ENCODE assay signal across 8 mouse cellular contexts in genomic region chr3:144569401-144569971, GRCm38 (mm10). TPM values are rescaled to one million over a fixed set of nuclear protein-coding genes. Genes with fewer than 3 reads are reported as not detected.
DNase-seq lines count a peak whose midpoint lies in the region; ATAC-seq and TF ChIP-seq lines count a peak whose summit lies in the region.

No protein-coding gene starts in this region.

- ATAC-seq in Patski = peak; percentile 59
- peak; percentile 31 for ATAC-seq in forebrain, embryonic 13.5 days
- peak; percentile 13; the same call in 1 of the 2 replicates for ATAC-seq in hindbrain, embryonic 15.5 days (ENCODE audit: low FRiP score, low read depth)
- peak; percentile 40; the same call in 1 of the 2 replicates for ATAC-seq in midbrain, embryonic 13.5 days

- in situ Hi-C loops in Patski (cut with MboI; ENCODE audit: low pct_unique_long_range_greater_than_20kb) = no loop called here

- H3K4me3 ChIP-seq in forebrain, embryonic 13.5 days = peak overlapping the region; percentile 92
- H3K4me3 ChIP-seq in hindbrain, embryonic 15.5 days = peak overlapping the region; percentile 81
- peak overlapping the region; percentile 85 for H3K4me3 ChIP-seq in midbrain, embryonic 13.5 days (replicated peaks)

- H3K9me3 ChIP-seq in forebrain, embryonic 13.5 days (replicated peaks) = no peaks in the 10 kb centered on the region
- H3K9me3 ChIP-seq in hindbrain, embryonic 15.5 days = no peaks in the 10 kb centered on the region
- no peaks in the 10 kb centered on the region for H3K9me3 ChIP-seq in midbrain, embryonic 13.5 days

- CTCF ChIA-PET in Patski (lab: Charles Lee) = interaction anchor here (0.9 to 7.2 kb wide), 4 partner anchors 16 to 63 kb away, joined by 3 to 74 read pairs (median 7); no protein-coding TSS in a partner anchor

- H3K4me2 ChIP-seq in forebrain, embryonic 13.5 days = peak overlapping the region; percentile 86
- peak overlapping the region; percentile 68 for H3K4me2 ChIP-seq in hindbrain, embryonic 15.5 days
- peak overlapping the region; percentile 90 for H3K4me2 ChIP-seq in midbrain, embryonic 13.5 days (replicated peaks)

- H3K4me1 ChIP-seq in forebrain, embryonic 13.5 days = peaks cover 56% of the 10 kb centered on the region
- H3K4me1 ChIP-seq in hindbrain, embryonic 15.5 days (replicated peaks) = peaks cover 38% of the 10 kb centered on the region
- H3K4me1 ChIP-seq in midbrain, embryonic 13.5 days (replicated peaks) = peaks cover 36% of the 10 kb centered on the region

- no peak for TF ChIP-seq CTCF in Patski (IDR thresholded peaks at IDR 0.05)

- peak overlapping the region; percentile 90 for H3K27ac ChIP-seq in forebrain, embryonic 13.5 days
- H3K27ac ChIP-seq in hindbrain, embryonic 15.5 days (replicated peaks) = peak overlapping the region; percentile 98
- H3K27ac ChIP-seq in midbrain, embryonic 13.5 days = peak overlapping the region; percentile 95

- H3K27me3 ChIP-seq in Patski = no peaks in the 10 kb centered on the region
- no peaks in the 10 kb centered on the region for H3K27me3 ChIP-seq in forebrain, embryonic 13.5 days
- H3K27me3 ChIP-seq in hindbrain, embryonic 15.5 days = no peaks in the 10 kb centered on the region
- no peaks in the 10 kb centered on the region for H3K27me3 ChIP-seq in midbrain, embryonic 13.5 days

- WGBS in forebrain, embryonic 13.5 days = under 1% methylated on average over 44 of the region's 47 CpGs
- under 1% methylated on average over 47 of the region's 47 CpGs for WGBS in hindbrain, embryonic 15.5 days
- WGBS in midbrain, embryonic 13.5 days = under 1% methylated on average over 34 of the region's 47 CpGs

- POLR2A ChIA-PET in Patski (lab: Charles Lee) = interaction anchor here (1.1 to 1.8 kb wide), 2 partner anchors 15 to 24 kb away, joined by 4 to 5 read pairs; no protein-coding TSS in a partner anchor

- H3K36me3 ChIP-seq in forebrain, embryonic 13.5 days (ENCODE audit: poor library complexity, severe bottlenecking) = peaks cover 14% of the 10 kb centered on the region
- H3K36me3 ChIP-seq in hindbrain, embryonic 15.5 days = no peaks in the 10 kb centered on the region
- H3K36me3 ChIP-seq in midbrain, embryonic 13.5 days = 0 out of 2 replicates have a peak, but pooled peaks cover 3% of the 10 kb centered on the region

- H3K9ac ChIP-seq in forebrain, embryonic 13.5 days = peak overlapping the region; percentile 97
- peak overlapping the region; percentile 94 for H3K9ac ChIP-seq in hindbrain, embryonic 15.5 days
- H3K9ac ChIP-seq in midbrain, embryonic 13.5 days (replicated peaks) = peak overlapping the region; percentile 91

- peak; percentile 64 for DNase-seq in retina, embryonic 14.5 days (ENCODE audit: low spot score)
- no peak for DNase-seq in retina, postnatal 1 day
- no peak for DNase-seq in Patski (ENCODE audit: low read depth, low spot score)
- DNase-seq in liver = peak; percentile 57
- DNase-seq in urinary bladder, postnatal 25 days (ENCODE audit: low spot score) = peak; percentile 40

RNA-seq across cellular contexts. Expression of gene Hs2st1, which starts 0.5 kb away (rescaled TPM):
- 44.0 TPM for polyA plus RNA-seq in Patski (2021)
- polyA plus RNA-seq in forebrain, embryonic 13.5 days (2015; fragmentation: Nextera tagmentation; extraction: Ambion mirVana) = 23.3 and 26.2 TPM in 2 replicates
- polyA plus RNA-seq in hindbrain, embryonic 15.5 days (2015; fragmentation: Nextera tagmentation; extraction: Ambion mirVana) = 14.4 and 14.6 TPM in 2 replicates
- polyA plus RNA-seq in midbrain, embryonic 13.5 days (2015; fragmentation: Nextera tagmentation; extraction: Ambion mirVana) = 13.9 and 17.4 TPM in 2 replicates

RNA-seq across cellular contexts. Expression of gene Selenof, which starts 0.6 kb away (rescaled TPM):
- 873 TPM for polyA plus RNA-seq in Patski (2021)
- polyA plus RNA-seq in forebrain, embryonic 13.5 days (2015; fragmentation: Nextera tagmentation; extraction: Ambion mirVana) = 560 and 579 TPM in 2 replicates
- polyA plus RNA-seq in hindbrain, embryonic 15.5 days (2015; fragmentation: Nextera tagmentation; extraction: Ambion mirVana) = 541 and 556 TPM in 2 replicates
- 518 and 526 TPM in 2 replicates for polyA plus RNA-seq in midbrain, embryonic 13.5 days (2015; fragmentation: Nextera tagmentation; extraction: Ambion mirVana)

Comparison
In these comparisons a context has a peak if more than half of its experiments do, and no peak if none do; other contexts are left out.
1. DNase-seq: peak in retina, embryonic 14.5 days (single experiment), liver (single experiment) and urinary bladder, postnatal 25 days (single experiment); none in retina, postnatal 1 day (single experiment) and Patski (single experiment).
2. Peak in every context shown above with its lines, with median percentiles within 50 percentile points of each other: ATAC-seq, H3K27ac ChIP-seq, H3K4me2 ChIP-seq, H3K4me3 ChIP-seq and H3K9ac ChIP-seq.